Mouse (Mus musculus): ENCODE results near the gene Npw.

The Npw gene

DNA sequence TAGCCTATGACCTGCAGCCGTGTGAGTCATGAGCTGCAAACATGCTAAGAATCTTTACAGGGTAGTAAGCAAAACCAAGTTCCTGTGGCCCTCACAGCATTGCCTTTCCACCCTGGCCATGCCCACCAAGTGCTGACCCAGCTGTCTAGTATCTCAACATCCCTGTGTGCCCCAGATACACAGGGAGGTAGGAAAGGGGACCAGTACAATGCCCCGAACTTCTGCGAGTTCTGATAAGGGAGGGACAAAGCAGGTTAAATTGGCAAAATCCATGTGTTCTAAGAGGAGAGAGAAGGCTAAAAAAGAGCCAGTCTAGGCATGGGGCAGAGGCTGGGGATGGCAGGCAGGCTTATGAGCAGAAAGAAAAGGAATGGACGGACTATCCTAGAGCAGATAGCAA, 49.9 kb downstream of the Npw start:
- no peak for DNase-seq (ENCODE audit: low read depth, low spot score)
- Histone ChIP-seq H3K36me3 (ENCODE audit: control insufficient read depth, insufficient read depth, low read length, poor library complexity, severe bottlenecking) (no peaks in the 10 kb centered on the region; the same call in 1 of the 2 replicates), H3K27me3 (ENCODE audit: control insufficient read depth, insufficient read depth, low read length, poor library complexity, severe bottlenecking) (no peaks in the 10 kb centered on the region)
